ENCODE assay signal across 8 mouse cellular contexts in genomic region chr7:3329776-3330546, GRCm38 (mm10). TPM values are rescaled to one million over a fixed set of nuclear protein-coding genes. Genes with fewer than 3 reads are reported as not detected.
DNase-seq lines count a peak whose midpoint lies in the region; ATAC-seq and TF ChIP-seq lines count a peak whose summit lies in the region.

No protein-coding gene starts in this region.

- no peak overlapping the region for H3K4me3 ChIP-seq in C2C12 (ENCODE audit: insufficient read depth, poor library complexity, severe bottlenecking)
- no peak overlapping the region for H3K4me3 ChIP-seq in bone marrow macrophage, adult 2 months (ENCODE audit: insufficient read depth, low read length)
- H3K4me3 ChIP-seq in embryonic fibroblast, embryonic 13.5 days (ENCODE audit: insufficient read depth, low read length): no peak overlapping the region
- H3K4me3 ChIP-seq in heart, embryonic 12.5 days: no peak overlapping the region
- H3K4me3 ChIP-seq in kidney, postnatal 0 days (replicated peaks; ENCODE audit: low read depth, low read length): no peak overlapping the region
- no peak overlapping the region for H3K4me3 ChIP-seq in liver, embryonic 11.5 days (ENCODE audit: low read depth, low read length)

- TF ChIP-seq CTCF in C2C12 (IDR thresholded peaks at IDR 0.05; ENCODE audit: control insufficient read depth, insufficient read depth, insufficient read length): peak; percentile 96
- TF ChIP-seq CTCF in bone marrow macrophage, adult 2 months (IDR thresholded peaks at IDR 0.05; ENCODE audit: low read depth, low read length): peak; percentile 77
- TF ChIP-seq CTCF in embryonic fibroblast, embryonic 13.5 days (IDR thresholded peaks at IDR 0.05; ENCODE audit: borderline replicate concordance, insufficient read depth, low read length): peak; percentile 96
- peak; percentile 89 for TF ChIP-seq CTCF in kidney, postnatal 0 days (IDR thresholded peaks at IDR 0.05; ENCODE audit: low read depth)

- H3K79me2 ChIP-seq in C2C12 (ENCODE audit: control insufficient read depth, insufficient read depth): no peaks in the 10 kb centered on the region

- H3K27me3 ChIP-seq in C2C12 (ENCODE audit: control insufficient read depth, insufficient read depth, insufficient read length): no peaks in the 10 kb centered on the region
- H3K27me3 ChIP-seq in heart, embryonic 12.5 days (replicated peaks): peaks cover 52% of the 10 kb centered on the region
- 0 out of 2 replicates have a peak, but pooled peaks cover 3% of the 10 kb centered on the region for H3K27me3 ChIP-seq in kidney, postnatal 0 days (ENCODE audit: insufficient read depth, low read length)
- H3K27me3 ChIP-seq in liver, embryonic 11.5 days (replicated peaks; ENCODE audit: control insufficient read depth, insufficient read depth, low read length): peaks cover 46% of the 10 kb centered on the region
- no peaks in the 10 kb centered on the region for H3K27me3 ChIP-seq in splenic B cell, adult 2 months (ENCODE audit: control insufficient read depth, insufficient read depth, low read length, poor library complexity, severe bottlenecking)

- TF ChIP-seq POLR2A in bone marrow macrophage, adult 2 months (IDR thresholded peaks at IDR 0.05; ENCODE audit: borderline replicate concordance, low read depth, low read length): no peak
- no peak for TF ChIP-seq POLR2A in embryonic fibroblast, embryonic 13.5 days (IDR thresholded peaks at IDR 0.05; ENCODE audit: low read depth, low read length)

- ATAC-seq in heart, embryonic 12.5 days (ENCODE audit: insufficient number of reproducible peaks, low FRiP score): no peak
- ATAC-seq in kidney, postnatal 0 days (replicated peaks; ENCODE audit: low FRiP score, low read depth): 0 out of 2 replicates have a peak, but pooled peaks have one; percentile 12
- peak; percentile 53; the same call in 1 of the 2 replicates for ATAC-seq in liver, embryonic 11.5 days (replicated peaks; ENCODE audit: low FRiP score)

- H3K4me2 ChIP-seq in heart, embryonic 12.5 days: peak overlapping the region; percentile 45
- H3K4me2 ChIP-seq in kidney, postnatal 0 days (ENCODE audit: low read length): peak overlapping the region; percentile 34
- no peak overlapping the region for H3K4me2 ChIP-seq in liver, embryonic 11.5 days

- H3K9me3 ChIP-seq in heart, embryonic 12.5 days (replicated peaks): no peaks in the 10 kb centered on the region
- H3K9me3 ChIP-seq in kidney, postnatal 0 days (replicated peaks; ENCODE audit: low read length): no peaks in the 10 kb centered on the region
- no peaks in the 10 kb centered on the region for H3K9me3 ChIP-seq in liver, embryonic 11.5 days (ENCODE audit: control insufficient read depth, low read length)

- no peaks in the 10 kb centered on the region for H3K79me3 ChIP-seq in C2C12 (ENCODE audit: low read depth)

- no peak overlapping the region for H3K27ac ChIP-seq in bone marrow macrophage, adult 2 months (ENCODE audit: insufficient read depth, low read depth, low read length)
- no peak overlapping the region for H3K27ac ChIP-seq in embryonic fibroblast, embryonic 13.5 days (ENCODE audit: insufficient read depth, low read length)
- no peak overlapping the region for H3K27ac ChIP-seq in heart, embryonic 12.5 days (ENCODE audit: poor library complexity, severe bottlenecking)
- H3K27ac ChIP-seq in kidney, postnatal 0 days: no peak overlapping the region
- no peak overlapping the region for H3K27ac ChIP-seq in liver, embryonic 11.5 days (ENCODE audit: low read depth, low read length)

- 18% methylated on average over 31 of the region's 31 CpGs for WGBS in heart, embryonic 12.5 days
- WGBS in kidney, postnatal 0 days: 19% methylated on average over 31 of the region's 31 CpGs
- 15% methylated on average over 31 of the region's 31 CpGs for WGBS in liver, embryonic 11.5 days

- H3ac ChIP-seq in C2C12 (ENCODE audit: control insufficient read depth, insufficient read length, low read depth): no peak overlapping the region

- no peaks in the 10 kb centered on the region for H3K4me1 ChIP-seq in bone marrow macrophage, adult 2 months (ENCODE audit: control insufficient read depth, insufficient read depth, low read length)
- H3K4me1 ChIP-seq in embryonic fibroblast, embryonic 13.5 days (ENCODE audit: control insufficient read depth, insufficient read depth, low read length): no peaks in the 10 kb centered on the region
- H3K4me1 ChIP-seq in heart, embryonic 12.5 days (replicated peaks): peaks cover 12% of the 10 kb centered on the region; the same call in 1 of the 2 replicates
- 0 out of 2 replicates have a peak, but pooled peaks cover 8% of the 10 kb centered on the region for H3K4me1 ChIP-seq in kidney, postnatal 0 days (replicated peaks; ENCODE audit: insufficient read depth, low read length)
- H3K4me1 ChIP-seq in liver, embryonic 11.5 days (replicated peaks; ENCODE audit: control insufficient read depth, insufficient read depth, low read length): no peaks in the 10 kb centered on the region

- DNase-seq in kidney, postnatal 0 days (ENCODE audit: low spot score): peak; percentile 81
- DNase-seq in liver, embryonic 11.5 days (ENCODE audit: low spot score): peak; percentile 59
- peak; percentile 71 to 77 for DNase-seq in natural killer cell, adult 2 months (ENCODE audit: low spot score in 2 of 2)
- peak; percentile 84 for DNase-seq in splenic B cell, adult 2 months (ENCODE audit: low read depth, low spot score)

- H3K9ac ChIP-seq in heart, embryonic 12.5 days: no peak overlapping the region
- no peak overlapping the region for H3K9ac ChIP-seq in kidney, postnatal 0 days (ENCODE audit: low read depth, low read length)
- no peak overlapping the region for H3K9ac ChIP-seq in liver, embryonic 11.5 days (ENCODE audit: low read depth, low read length)

- H3K36me3 ChIP-seq in C2C12 (ENCODE audit: control insufficient read depth, insufficient read depth): no peaks in the 10 kb centered on the region
- H3K36me3 ChIP-seq in heart, embryonic 12.5 days: no peaks in the 10 kb centered on the region
- no peaks in the 10 kb centered on the region for H3K36me3 ChIP-seq in kidney, postnatal 0 days (ENCODE audit: insufficient read depth, low read length)
- H3K36me3 ChIP-seq in liver, embryonic 11.5 days (ENCODE audit: control insufficient read depth, insufficient read depth, low read length): no peaks in the 10 kb centered on the region
- no peaks in the 10 kb centered on the region for H3K36me3 ChIP-seq in splenic B cell, adult 2 months (ENCODE audit: control insufficient read depth, insufficient read depth, low read length, poor library complexity, severe bottlenecking)

TF ChIP-seq in C2C12, 6 proteins besides CTCF, POLR2A, EP300 and RAD21:
- TF ChIP-seq MAX (IDR thresholded peaks at IDR 0.05): no peak
- no peak for TF ChIP-seq CEBPB (IDR thresholded peaks at IDR 0.05; ENCODE audit: low read depth)
- no peak for TF ChIP-seq MYOD1 (IDR thresholded peaks at IDR 0.05; ENCODE audit: control insufficient read depth, insufficient read length, low read depth)
- no peak for TF ChIP-seq MYOG (IDR thresholded peaks at IDR 0.05; ENCODE audit: control insufficient read depth, extremely low read depth, insufficient read length)
- TF ChIP-seq USF1 (IDR thresholded peaks at IDR 0.05; ENCODE audit: low read depth): no peak
- TF ChIP-seq FOSL1 (IDR thresholded peaks at IDR 0.05; ENCODE audit: insufficient read depth, low read length, poor library complexity, severe bottlenecking): no peak

RNA-seq across cellular contexts. Expression of gene Cacng7, which starts 2.8 kb away (rescaled TPM):
- polyA plus RNA-seq in C2C12 (2012; fragmentation: generic; extraction: Trizol): 1.1 TPM
- 0.48 TPM in 1 of 2 replicates, not detected in the other for polyA plus RNA-seq in bone marrow macrophage, adult 2 months (2012; ENCODE audit: insufficient read depth, insufficient read length, missing spikeins)
- 62.4 and 63.7 TPM in 2 replicates for polyA plus RNA-seq in embryonic fibroblast, embryonic 13.5 days (2011; ENCODE audit: insufficient read length, low read depth, missing spikeins)
- 0.17 and 0.32 TPM in 2 replicates for polyA plus RNA-seq in heart, embryonic 12.5 days (2016; fragmentation: Nextera tagmentation; extraction: Ambion mirVana)
- polyA plus RNA-seq in kidney, postnatal 0 days (2015; fragmentation: Nextera tagmentation; extraction: Ambion mirVana): 0.64 and 0.83 TPM in 2 replicates
- 0.29 and 0.42 TPM in 2 replicates for polyA plus RNA-seq in liver, embryonic 11.5 days (2014; fragmentation: Nextera tagmentation; extraction: Ambion mirVana)

RNA-seq across cellular contexts. Expression of gene Prkcg, which starts 41.0 kb away (rescaled TPM):
- 0.40 TPM for polyA plus RNA-seq in C2C12 (2012; fragmentation: generic; extraction: Trizol)
- 1.6 and 4.7 TPM in 2 replicates for polyA plus RNA-seq in bone marrow macrophage, adult 2 months (2012; ENCODE audit: insufficient read depth, insufficient read length, missing spikeins)
- polyA plus RNA-seq in embryonic fibroblast, embryonic 13.5 days (2011; ENCODE audit: insufficient read length, low read depth, missing spikeins): 0.60 and 0.89 TPM in 2 replicates
- 0.14 and 0.19 TPM in 2 replicates for polyA plus RNA-seq in heart, embryonic 12.5 days (2016; fragmentation: Nextera tagmentation; extraction: Ambion mirVana)
- 0.05 TPM in 2 replicates for polyA plus RNA-seq in kidney, postnatal 0 days (2015; fragmentation: Nextera tagmentation; extraction: Ambion mirVana)
- not detected in 2 replicates for polyA plus RNA-seq in liver, embryonic 11.5 days (2014; fragmentation: Nextera tagmentation; extraction: Ambion mirVana)

RNA-seq across cellular contexts. Expression of gene Myadm, which starts 41.1 kb away (rescaled TPM):
- 157 TPM for polyA plus RNA-seq in C2C12 (2012; fragmentation: generic; extraction: Trizol)
- polyA plus RNA-seq in bone marrow macrophage, adult 2 months (2012; ENCODE audit: insufficient read depth, insufficient read length, missing spikeins): 256 and 280 TPM in 2 replicates
- 469 and 684 TPM in 2 replicates for polyA plus RNA-seq in embryonic fibroblast, embryonic 13.5 days (2011; ENCODE audit: insufficient read length, low read depth, missing spikeins)
- 186 and 202 TPM in 2 replicates for polyA plus RNA-seq in heart, embryonic 12.5 days (2016; fragmentation: Nextera tagmentation; extraction: Ambion mirVana)
- 73.0 and 79.8 TPM in 2 replicates for polyA plus RNA-seq in kidney, postnatal 0 days (2015; fragmentation: Nextera tagmentation; extraction: Ambion mirVana)
- polyA plus RNA-seq in liver, embryonic 11.5 days (2014; fragmentation: Nextera tagmentation; extraction: Ambion mirVana): 31.3 and 32.7 TPM in 2 replicates

Comparison
In these comparisons a context has a peak if more than half of its experiments do, and no peak if none do; other contexts are left out.
1. RNA of gene Cacng7, which starts 2.8 kb away (polyA plus RNA-seq): 62.4 to 63.7 TPM in embryonic fibroblast, embryonic 13.5 days; 1.1 TPM in C2C12 (single experiment), 0.64 to 0.83 TPM in kidney, postnatal 0 days, 0.17 to 0.32 TPM in heart, embryonic 12.5 days, 0.29 to 0.42 TPM in liver, embryonic 11.5 days and 0.48 TPM in bone marrow macrophage, adult 2 months; every median in the first group is over 10 times any median in the second.
2. Peak in every context shown above with its lines, with median percentiles within 50 percentile points of each other: CTCF ChIP-seq and DNase-seq.